32 mouse cellular contexts compared by ENCODE assay signal in the genomic region with DNA sequence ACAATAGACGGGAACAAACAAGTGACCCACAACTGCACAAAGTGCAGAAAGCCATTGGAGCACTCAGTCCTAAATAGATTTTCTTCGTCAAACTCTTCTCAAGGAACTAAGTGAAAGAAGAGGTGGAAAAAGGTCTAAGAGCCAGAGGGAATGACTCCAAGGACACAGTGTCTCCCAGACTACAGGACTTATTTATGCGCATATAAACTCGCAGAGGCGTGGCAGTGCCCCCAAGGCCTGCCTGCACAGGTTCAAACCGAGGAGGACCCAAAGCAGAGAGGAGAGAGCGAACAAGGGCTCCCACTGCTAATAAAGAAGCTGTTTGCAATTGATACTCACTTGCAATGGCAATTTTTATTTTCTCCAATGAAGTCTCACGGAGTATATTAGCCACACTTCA.
"Had no signal": no experiment of that assay in that cellular context is flagged by ENCODE, and none has a peak within 500 bp of the region (broad histone marks: within the 10 kb centered on the region; RNA-seq: fewer than 3 reads in every experiment).

No protein-coding gene starts in this region.

- H3K4me2 ChIP-seq: limb, embryonic 12.5 days; limb, embryonic 13.5 days; limb, embryonic 15.5 days; liver, embryonic 11.5 days; liver, embryonic 12.5 days; liver, embryonic 13.5 days; liver, embryonic 15.5 days; lung, embryonic 14.5 days; lung, embryonic 15.5 days; midbrain, embryonic 11.5 days; midbrain, embryonic 12.5 days; midbrain, embryonic 13.5 days; midbrain, embryonic 15.5 days; neural tube, embryonic 12.5 days; neural tube, embryonic 13.5 days had no signal

- H3K9ac ChIP-seq: limb, embryonic 12.5 days; limb, embryonic 13.5 days; limb, embryonic 15.5 days; liver, embryonic 12.5 days; liver, embryonic 13.5 days; liver, embryonic 14.5 days; liver, embryonic 15.5 days; liver, postnatal 0 days; lung, embryonic 14.5 days; lung, embryonic 15.5 days; midbrain, embryonic 12.5 days; midbrain, embryonic 13.5 days; midbrain, embryonic 15.5 days; neural tube, embryonic 12.5 days; neural tube, embryonic 13.5 days had no signal

- H3K27ac ChIP-seq: limb, embryonic 10.5 days; limb, embryonic 12.5 days; limb, embryonic 13.5 days; limb, embryonic 15.5 days; liver, embryonic 12.5 days; liver, embryonic 13.5 days; liver, embryonic 14.5 days; liver, embryonic 15.5 days; lung, embryonic 15.5 days; macrophage; midbrain, embryonic 10.5 days; midbrain, embryonic 12.5 days; midbrain, embryonic 13.5 days; midbrain, embryonic 15.5 days; neural tube, embryonic 12.5 days; neural tube, embryonic 13.5 days had no signal

- H3K4me3 ChIP-seq: limb, embryonic 10.5 days; limb, embryonic 12.5 days; limb, embryonic 13.5 days; limb, embryonic 15.5 days; liver, embryonic 12.5 days; liver, embryonic 13.5 days; liver, embryonic 15.5 days; lung, embryonic 15.5 days; megakaryocyte, embryonic 14.5 days; midbrain, embryonic 10.5 days; midbrain, embryonic 12.5 days; midbrain, embryonic 13.5 days; midbrain, embryonic 15.5 days; myocyte; neural tube, embryonic 12.5 days; neural tube, embryonic 13.5 days had no signal

- H3K9me3 ChIP-seq: limb, embryonic 15.5 days; liver, embryonic 12.5 days; liver, embryonic 13.5 days; liver, embryonic 15.5 days; lung, embryonic 15.5 days; megakaryocyte, embryonic 14.5 days; midbrain, embryonic 12.5 days; midbrain, embryonic 13.5 days; midbrain, embryonic 15.5 days; neural tube, embryonic 12.5 days; neural tube, embryonic 13.5 days had no signal

- H3K4me1 ChIP-seq: limb, embryonic 10.5 days; limb, embryonic 12.5 days; limb, embryonic 13.5 days; limb, embryonic 15.5 days; liver, embryonic 12.5 days; liver, embryonic 13.5 days; liver, embryonic 15.5 days; lung, embryonic 15.5 days; megakaryocyte, embryonic 14.5 days; midbrain, embryonic 10.5 days; midbrain, embryonic 12.5 days; midbrain, embryonic 13.5 days; midbrain, embryonic 15.5 days; neural tube, embryonic 12.5 days; neural tube, embryonic 13.5 days had no signal

- H3K36me3 ChIP-seq: liver, embryonic 15.5 days; midbrain, embryonic 12.5 days; midbrain, embryonic 15.5 days; neural tube, embryonic 12.5 days had no signal

- H3K27me3 ChIP-seq: limb, embryonic 12.5 days; limb, embryonic 13.5 days; limb, embryonic 15.5 days; liver, embryonic 12.5 days; liver, embryonic 13.5 days; liver, embryonic 15.5 days; lung, embryonic 15.5 days; megakaryocyte, embryonic 14.5 days; midbrain, embryonic 12.5 days; midbrain, embryonic 13.5 days; midbrain, embryonic 15.5 days; neural tube, embryonic 12.5 days; neural tube, embryonic 13.5 days had no signal

- ATAC-seq: liver, embryonic 12.5 days; liver, postnatal 0 days; midbrain, embryonic 13.5 days; midbrain, embryonic 15.5 days; midbrain, embryonic 16.5 days had no signal

- DNase-seq: left cerebral cortex, postnatal 4 days; liver; liver, embryonic 13.5 days; liver, postnatal 0 days; lung, adult 18-20 months; lung, adult 2 months; lung, embryonic 14.5 days; lung, postnatal 10 days; lung, postnatal 14 days; lung, postnatal 36 days; lung, postnatal 4 days; midbrain, embryonic 14.5 days had no signal
